Mouse (Mus musculus): ENCODE measurements at regions not wholly inside any gene's neighbourhood (a gene's known extent, or its start where the extent isn't known, plus 50 kb on each side); places are given as distances from the start of the nearest gene placed in this dataset.

GRCm38 (mm10) chr10:66342823-66343350, 753.0 kb upstream of the Jmjd1c start:
- in situ Hi-C loops (cut with MboI, MseI), result no loop called here

DNA sequence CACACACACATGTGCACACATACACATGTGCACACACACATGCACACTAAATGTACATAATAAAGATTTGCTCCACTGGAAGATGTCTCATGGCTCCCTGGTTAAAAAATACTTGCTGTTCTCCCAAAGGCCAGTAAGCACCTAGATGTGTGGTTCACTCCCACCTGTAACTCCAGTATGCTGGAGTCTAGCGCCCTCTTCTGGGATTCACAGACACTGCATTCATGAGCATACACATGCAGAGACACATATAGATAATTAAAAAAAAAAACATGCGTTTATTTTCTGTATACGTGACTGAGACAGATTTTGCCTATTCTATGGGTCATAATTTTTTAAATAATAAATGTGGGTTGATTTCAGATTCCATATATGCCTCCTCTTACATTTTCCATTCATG, 747.5 kb upstream of the Jmjd1c start:
- in situ Hi-C loops (cut with MboI, MseI), result no loop called here

DNA sequence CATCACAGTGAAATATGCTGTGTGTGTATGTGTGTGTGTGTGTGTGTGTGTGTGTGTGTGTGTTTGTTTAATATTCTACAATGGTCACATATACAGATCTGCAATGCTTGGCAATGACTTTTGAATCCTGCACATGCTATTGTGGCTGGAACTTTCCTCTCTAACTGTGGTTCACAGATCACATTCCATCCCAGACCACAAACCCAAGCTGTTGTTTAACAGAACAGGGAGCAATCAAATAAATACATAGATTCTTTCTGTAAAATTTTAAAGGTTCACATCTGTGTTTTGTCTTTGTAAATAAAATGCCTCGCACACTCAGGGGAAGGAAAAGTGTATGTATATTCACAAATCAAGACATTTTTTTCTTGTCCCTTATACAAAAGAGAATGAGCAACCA, 744.9 kb upstream of the Jmjd1c start:
- in situ Hi-C loops (cut with MboI, MseI), result no loop called here

GRCm38 (mm10) chr10:66354072-66354471, 741.9 kb upstream of the Jmjd1c start:
- in situ Hi-C loops (cut with MboI, MseI), result no loop called here

DNA sequence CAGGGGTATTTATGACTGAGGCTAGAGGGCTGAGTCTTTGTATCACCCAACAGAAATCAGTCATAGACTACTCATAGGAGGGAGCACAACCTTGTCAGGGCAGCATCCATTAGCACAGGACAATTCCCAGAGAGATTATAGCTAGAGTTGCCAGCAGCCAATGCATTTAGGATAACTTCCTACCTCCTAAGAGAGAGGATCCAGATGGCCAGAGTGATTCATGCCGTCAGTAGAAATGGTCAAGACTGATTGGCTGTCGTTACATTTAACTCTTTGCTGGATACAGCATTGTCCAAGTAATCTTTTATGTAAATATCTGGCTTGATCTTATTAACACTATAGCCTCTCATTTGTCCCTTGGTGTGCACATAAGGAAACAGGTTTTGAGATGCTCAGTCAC, 740.9 kb upstream of the Jmjd1c start:
- in situ Hi-C loops (cut with MboI, MseI), result no loop called here

DNA sequence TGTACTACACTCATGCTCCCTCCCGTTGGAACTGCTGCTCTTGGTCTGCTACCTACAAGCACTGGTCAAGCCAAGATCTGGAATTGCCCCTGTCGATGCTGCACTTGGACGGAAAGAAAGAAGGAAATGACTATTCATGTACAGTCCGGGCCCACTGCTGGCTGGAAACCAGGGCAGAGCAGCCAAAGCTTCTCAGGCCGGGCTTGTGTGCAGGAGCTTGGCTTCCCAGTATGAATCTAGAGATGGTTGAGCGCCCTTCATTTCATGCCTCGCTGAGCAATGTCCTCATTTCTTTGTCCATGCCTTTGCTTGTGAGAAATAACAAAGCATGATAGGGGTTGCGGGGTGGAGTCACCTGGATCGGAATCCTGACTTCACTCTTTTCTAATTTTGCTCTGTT, 738.2 kb upstream of the Jmjd1c start:
- in situ Hi-C loops (cut with MboI, MseI), result no loop called here

- in situ Hi-C loops (cut with MboI, MseI), result no loop called here
These were observed 725.8 kb upstream of the Jmjd1c start for GRCm38 (mm10) chr10:66370096-66370495.

DNA sequence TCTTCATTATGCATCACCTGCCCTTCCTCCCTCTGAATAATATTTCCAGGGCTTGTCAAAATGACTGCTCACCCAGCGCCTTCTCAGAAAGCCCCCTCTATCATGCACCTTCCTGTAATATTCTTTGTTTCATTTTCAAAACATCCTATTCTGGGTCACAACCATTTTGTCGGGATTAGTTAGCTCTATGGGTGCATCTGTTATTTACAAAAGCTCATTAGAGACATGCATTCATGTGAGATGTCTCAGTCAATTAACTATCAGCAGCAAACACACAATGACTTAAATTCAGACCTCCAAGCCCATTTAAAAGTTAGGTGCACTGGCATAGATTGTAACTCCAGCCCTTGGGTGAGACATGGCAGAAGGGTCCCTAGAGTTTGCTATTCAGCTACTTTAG, 724.2 kb upstream of the Jmjd1c start:
- in situ Hi-C loops (cut with MboI, MseI), result no loop called here
